Mouse (Mus musculus): ENCODE results near the gene Cd59a.
"Not testable (repeated sequence)": the region's sequence is repeated elsewhere in the genome, so short reads cannot be mapped to it uniquely, and the experiment has no call there.

Gene Cd59a

DNA sequence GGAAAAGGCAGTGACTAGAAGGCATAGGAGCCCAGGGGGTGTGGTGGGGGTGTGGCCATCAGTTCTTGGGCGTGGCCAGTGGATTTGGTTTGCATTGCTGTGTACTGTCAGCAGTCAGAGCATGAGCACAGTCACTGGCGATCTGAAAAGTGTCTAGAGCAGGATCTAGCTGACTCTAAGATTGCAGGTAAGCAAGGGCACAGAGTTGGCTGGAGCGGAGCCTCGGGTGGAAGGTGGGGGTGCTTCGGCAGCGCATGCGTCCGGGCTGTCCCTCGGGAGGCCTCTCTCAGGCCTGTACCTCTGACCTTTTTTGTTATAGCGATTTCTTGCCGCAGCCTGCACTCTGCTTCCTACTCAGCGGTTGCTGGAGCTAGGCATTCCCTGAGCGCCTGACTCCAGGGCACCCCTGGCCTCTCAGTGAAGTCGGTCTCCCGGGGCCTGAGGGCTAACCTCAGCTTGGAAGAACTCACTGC, at the start of gene Cd59a:
TSS of gene Cd59a (plus strand) at position 61 of the 473 bp plus-strand sequence.
- ChIA-PET POLR2A (interaction anchor here in 3 of 4 experiments (0.6 to 3.0 kb wide), 28 partner anchors 9 to 494 kb away, joined by 3 to 68 read pairs (median 4); partner anchors contain the start of genes A930018P22Rik (in 3 of the 3), Cd59b (in 2 of the 3), Cstf3 (in 2 of the 3) and Gm10799 (in 2 of the 3)), CTCF (interaction anchor here in 2 of 4 experiments (0.6 to 1.4 kb wide), 3 partner anchors 25 to 35 kb away, joined by 3 to 4 read pairs (median 4); partner anchors contain the start of gene A930018P22Rik (in 1 of the 2))

DNA sequence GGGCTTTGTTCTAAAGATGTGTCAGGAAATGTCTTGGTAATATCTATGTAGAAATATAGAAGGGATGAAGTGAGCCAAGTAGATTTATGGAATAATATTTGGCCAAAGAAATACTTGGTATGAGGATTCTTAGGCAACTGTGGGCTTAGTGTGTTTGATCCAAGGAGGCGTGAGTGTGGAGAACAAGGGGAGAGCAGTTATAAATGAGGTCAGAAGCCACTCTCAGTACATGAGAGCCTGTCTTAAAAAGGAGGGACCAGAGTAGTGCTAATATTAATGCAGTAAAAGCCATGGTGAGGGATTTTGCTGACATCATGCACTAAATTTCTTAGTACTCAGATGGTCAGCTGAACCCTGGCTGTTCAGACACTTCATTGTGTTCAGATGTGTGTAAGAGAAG, 37.2 kb upstream of the Cd59a start:
- CTCF ChIA-PET = no interaction called here
- POLR2A ChIA-PET = no interaction called here

DNA sequence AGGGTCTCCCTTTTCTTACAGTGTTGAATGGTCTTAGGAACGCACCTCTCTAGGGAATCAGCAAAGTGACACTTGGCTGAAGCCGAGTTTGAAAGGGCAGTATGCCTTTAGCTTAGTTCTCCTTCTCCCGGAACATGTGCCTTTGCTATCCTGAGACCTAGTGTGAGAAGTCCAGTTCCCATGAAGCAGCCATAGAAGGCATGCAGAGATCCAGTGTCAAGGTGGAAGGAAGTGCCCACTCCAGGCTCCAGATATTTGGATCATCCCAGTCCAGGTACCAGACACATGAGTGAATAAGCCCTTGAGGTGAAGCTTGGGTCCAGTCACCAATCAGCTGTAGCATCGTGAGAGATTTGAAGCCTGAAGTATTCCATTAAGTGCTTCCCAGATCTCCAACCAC, 36.6 kb upstream of the Cd59a start:
- POLR2A ChIA-PET = no interaction called here
- CTCF ChIA-PET = no interaction called here

DNA sequence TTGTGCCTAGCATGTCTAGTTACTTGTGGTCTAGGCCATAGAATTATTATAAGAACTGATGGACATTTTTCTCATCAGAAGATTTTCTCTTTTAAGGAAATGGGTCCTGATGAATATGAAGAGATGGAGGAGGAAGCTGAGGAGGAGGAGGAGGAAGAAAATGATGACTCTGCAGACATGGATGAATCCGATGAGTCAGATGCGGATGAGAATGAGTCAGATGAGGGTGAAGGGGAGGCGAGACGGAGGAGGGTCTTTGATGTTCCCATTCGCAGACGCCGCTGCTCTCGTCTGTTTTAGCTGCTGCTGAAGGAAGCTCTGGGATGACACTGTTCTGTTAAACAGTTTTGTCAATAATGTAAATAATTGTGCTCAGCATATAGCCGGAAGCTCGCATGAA, 35.8 kb upstream of the Cd59a start:
- ChIA-PET CTCF (no interaction called here), POLR2A (no interaction called here)

DNA sequence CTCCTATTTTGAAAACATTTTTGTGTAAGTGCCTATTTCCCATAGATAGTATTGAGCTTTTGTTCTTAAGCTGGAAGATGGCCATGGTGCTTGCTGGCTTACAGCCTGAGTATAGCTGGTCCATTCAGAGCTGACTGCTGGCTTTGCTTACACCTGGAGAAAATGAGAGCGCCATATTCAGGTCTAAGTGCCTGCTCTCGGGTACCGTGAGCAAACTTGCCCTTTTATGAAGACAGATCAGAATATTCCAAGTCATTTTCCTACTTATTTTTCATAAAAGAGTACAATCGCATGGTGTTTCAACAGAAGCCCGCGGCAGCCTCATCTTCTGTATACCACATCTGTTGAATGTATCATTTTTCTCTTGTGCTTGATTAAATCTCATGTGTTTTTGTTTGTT, 34.6 kb upstream of the Cd59a start:
- CTCF ChIA-PET = no interaction called here
- POLR2A ChIA-PET = no interaction called here

DNA sequence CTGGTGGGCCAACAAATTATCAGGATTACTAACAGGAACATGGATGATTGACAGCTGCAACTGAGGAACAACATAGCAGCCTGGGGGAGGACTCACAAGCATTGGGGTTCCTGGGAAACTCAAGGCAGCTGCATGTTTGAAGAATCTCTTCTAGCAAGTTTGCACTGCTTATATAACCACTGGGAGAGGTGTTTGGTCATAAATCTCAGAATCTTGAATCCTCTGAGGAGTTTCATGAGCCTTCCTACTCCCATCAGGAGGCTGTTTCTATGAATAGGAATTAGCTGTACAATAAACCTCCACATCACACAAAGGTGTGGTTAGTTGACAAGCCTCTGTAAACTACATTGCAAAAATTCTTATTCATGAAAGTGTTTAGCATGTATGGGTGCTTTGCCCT, 32.9 kb upstream of the Cd59a start:
- ChIA-PET CTCF (interaction anchor here in 1 of 4 experiments (0.6 kb wide), 1 partner anchor 706 kb away, joined by 3 read pairs; no protein-coding TSS in a partner anchor), POLR2A (interaction anchor here in 2 of 4 experiments (0.6 to 1.8 kb wide), 2 partner anchors 37 to 60 kb away, joined by 3 to 6 read pairs; partner anchors contain the start of gene A930018P22Rik (in 1 of the 2))

DNA sequence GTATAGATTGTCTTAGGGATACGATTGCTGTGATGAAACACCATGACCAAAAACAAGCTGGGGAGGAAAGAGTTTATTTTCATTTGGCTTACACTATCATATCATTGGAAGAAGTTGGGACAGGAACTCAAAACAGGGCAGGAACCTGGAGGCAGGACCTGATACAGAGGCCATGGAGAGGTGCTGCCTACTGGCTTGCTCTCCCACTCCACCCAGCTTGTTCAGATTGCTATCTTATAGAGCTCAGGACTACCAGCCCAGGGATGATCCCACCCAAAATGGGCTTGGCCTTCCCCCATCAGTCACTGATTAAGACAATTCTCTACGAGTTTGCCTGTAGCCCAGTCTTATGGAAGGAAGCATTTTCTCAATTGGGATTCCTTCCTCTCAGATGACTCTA, 31.4 kb upstream of the Cd59a start:
- POLR2A ChIA-PET = interaction anchor here in 1 of 4 experiments (1.0 kb wide), 1 partner anchor 15 kb away, joined by 3 read pairs; no protein-coding TSS in a partner anchor
- CTCF ChIA-PET = interaction anchor here in 1 of 4 experiments (2.2 kb wide), 1 partner anchor 29 kb away, joined by 5 read pairs; no protein-coding TSS in a partner anchor

DNA sequence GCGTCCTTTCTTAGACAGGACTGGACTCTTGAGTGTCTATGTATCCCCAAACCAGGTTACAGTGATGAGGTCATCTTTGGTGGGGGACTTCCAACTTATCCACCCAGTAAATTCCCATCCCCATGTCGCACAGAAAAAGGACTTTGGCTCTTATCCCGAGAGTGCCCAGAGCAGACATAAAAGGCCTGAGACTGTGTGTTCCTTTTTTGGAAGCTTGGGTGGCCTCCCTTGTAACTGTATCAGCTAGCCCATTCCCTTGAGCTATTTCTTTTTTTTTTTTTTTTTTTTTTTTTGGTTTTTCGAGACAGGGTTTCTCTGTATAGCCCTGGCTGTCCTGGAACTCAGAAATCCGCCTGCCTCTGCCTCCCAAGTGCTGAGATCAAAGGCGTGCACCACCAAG, 30.1 kb upstream of the Cd59a start, which contains the start of gene Gm10912:
TSS of gene Gm10912 (plus strand) at position 301 of the 400 bp plus-strand sequence.
- CTCF ChIA-PET = not testable (repeated sequence)
- POLR2A ChIA-PET = interaction anchor here in 1 of 4 experiments (0.6 kb wide), 1 partner anchor 132 kb away, joined by 5 read pairs; no protein-coding TSS in a partner anchor

DNA sequence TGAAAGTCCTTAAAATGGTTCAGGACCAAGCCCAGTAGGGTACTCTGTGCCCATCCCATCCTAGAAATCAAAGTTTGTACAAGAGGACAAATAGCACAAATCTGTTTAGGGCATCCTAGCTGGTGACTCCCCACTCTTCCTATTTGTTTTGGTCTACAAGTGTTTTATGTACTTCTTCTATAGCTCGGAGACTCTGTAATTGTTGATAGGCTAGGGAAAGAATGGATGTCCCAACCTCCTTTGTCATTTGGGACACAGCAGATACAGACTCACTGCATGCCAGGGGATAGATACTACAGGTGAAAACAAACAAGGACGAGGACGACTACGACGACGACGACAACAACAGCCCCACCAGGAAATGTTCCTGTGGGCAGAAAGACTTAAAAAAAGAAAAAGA, 27.2 kb upstream of the Cd59a start, which contains the start of gene Gm10799:
TSS of gene Gm10799 (minus strand) at position 101 of the 400 bp plus-strand sequence.
- ChIA-PET POLR2A (interaction anchor here in 3 of 4 experiments (1.2 to 4.1 kb wide), 3 partner anchors 27 to 54 kb away, joined by 4 to 68 read pairs (median 34); partner anchors contain the start of genes Cd59a (in 2 of the 3) and A930018P22Rik (in 1 of the 3)), CTCF (interaction anchor here in 1 of 4 experiments (1.2 kb wide), 1 partner anchor 67 kb away, joined by 3 read pairs; no protein-coding TSS in a partner anchor)

DNA sequence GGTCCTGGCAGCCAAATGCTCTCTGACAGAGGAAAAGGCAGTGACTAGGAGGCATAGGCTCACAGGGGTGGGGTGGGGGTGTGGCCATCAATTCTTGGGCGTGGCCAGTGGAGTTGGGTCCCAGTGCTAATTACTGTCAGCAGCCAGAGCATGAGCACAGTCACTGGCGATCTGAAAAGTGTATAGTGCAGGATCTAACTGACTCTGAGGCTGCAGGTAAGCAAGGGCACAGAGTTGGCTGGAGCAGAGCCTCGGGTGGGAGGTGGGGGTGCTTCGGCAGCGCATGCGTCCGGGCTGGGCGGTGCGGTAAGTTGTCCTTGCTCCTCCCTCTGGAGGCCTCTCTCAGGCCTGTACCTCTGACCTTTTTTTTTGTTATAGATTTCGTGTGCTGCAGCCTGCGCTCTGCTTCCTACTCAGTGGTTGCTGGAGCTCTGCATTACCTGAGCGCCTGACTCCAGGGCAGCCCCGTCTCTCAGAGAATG, 25.9 kb upstream of the Cd59a start, which contains the start of gene Cd59b:
TSS of gene Cd59b (plus strand) at position 146 of the 482 bp plus-strand sequence.
- ChIA-PET POLR2A (interaction anchor here in 3 of 4 experiments (0.6 to 4.1 kb wide), 29 partner anchors 11 to 562 kb away, joined by 3 to 68 read pairs (median 4); partner anchors contain the start of genes A930018P22Rik (in 3 of the 3), Cd59a (in 2 of the 3) and Cstf3 (in 1 of the 3)), CTCF (interaction anchor here in 1 of 4 experiments (0.6 kb wide), 1 partner anchor 371 kb away, joined by 3 read pairs; no protein-coding TSS in a partner anchor)

DNA sequence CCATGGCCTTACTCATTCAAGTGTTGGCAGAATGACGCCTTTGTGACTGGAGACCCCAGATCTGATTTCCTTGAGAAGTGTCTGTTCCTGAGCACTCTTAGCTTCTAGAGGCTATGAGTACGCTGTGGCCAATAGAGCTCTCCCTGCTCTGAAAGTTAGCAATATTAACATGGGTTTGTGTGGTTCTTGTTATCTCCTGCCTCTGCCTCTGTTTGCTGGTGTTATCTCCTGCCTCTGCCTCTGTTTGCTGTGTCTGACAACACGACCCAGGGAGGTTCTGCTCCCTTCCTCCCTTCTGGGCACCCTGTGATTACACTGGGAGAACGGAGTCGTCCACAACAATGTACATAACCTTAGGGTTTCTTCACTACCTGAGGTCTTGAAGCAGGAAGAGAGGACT, 17.3 kb upstream of the Cd59a start:
- POLR2A ChIA-PET = interaction anchor here in 3 of 4 experiments (0.6 to 0.8 kb wide), 5 partner anchors 19 to 27 kb away, joined by 3 to 15 read pairs (median 5); no protein-coding TSS in a partner anchor
- CTCF ChIA-PET = not testable (repeated sequence)

DNA sequence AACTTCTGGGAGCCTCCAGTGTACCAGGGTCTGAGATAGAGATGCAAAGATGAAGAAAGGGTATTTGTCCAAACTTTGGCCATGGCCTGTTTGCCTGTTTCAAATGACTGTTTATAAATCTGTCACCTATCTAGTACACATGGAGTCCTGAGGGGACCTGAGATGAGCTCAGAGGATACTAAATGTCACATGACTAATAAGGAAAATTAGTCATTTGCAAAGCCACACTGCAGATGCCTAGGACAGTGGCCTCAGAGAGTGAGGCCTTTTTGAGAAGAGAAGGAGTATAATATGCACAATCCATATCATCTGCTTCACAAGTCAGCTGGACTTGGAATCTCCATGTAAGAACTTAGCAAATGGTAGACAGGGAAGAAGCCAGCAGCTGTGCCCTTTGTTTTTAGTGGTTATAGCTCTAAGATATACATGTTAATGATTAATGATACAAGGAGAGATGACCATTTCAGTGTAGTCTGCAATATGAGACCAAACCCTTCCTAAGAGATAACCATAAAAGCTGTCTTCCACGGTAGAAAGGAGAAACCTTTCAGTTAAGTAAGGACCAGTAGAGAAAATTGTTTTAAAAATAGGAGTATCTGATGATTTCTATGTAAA, 14.1 kb upstream of the Cd59a start:
- POLR2A ChIA-PET, CTCF ChIA-PET: not testable (repeated sequence)

DNA sequence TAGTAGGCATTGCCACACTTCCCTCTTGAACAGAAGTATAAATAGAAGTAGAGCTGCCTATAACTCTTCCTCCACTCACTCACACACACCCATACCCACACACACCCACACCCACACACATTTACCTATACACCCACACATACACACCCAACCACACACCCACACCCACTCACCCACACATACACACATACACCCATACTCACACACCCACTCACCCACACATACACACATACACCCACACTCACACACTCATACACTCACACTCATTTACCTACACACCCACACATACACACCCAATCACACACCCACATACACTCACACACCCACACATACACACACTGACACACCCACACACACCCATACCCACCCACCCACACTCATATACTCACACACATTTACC, 13.1 kb upstream of the Cd59a start:
- POLR2A ChIA-PET = no interaction called here
- CTCF ChIA-PET = no interaction called here

DNA sequence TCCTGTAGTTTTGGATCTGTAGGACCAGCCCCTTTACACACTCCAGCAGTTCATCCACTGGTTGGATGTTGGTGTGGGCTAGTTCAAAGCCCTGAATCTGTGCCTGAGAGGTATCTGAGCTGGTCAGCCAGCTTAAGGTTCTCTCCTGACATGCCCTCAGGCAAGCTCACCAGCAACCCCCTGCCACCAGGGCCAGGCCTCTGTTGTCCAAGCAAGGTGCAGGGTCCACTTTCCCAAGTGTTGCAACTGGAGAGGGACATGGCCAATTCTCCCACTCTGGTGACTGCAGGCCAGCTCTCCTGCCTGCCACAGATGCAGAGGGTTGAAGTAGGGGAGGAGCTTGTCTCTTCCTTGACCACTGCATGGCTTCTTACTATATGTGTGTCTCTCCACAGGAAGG, 11.6 kb upstream of the Cd59a start:
- POLR2A ChIA-PET, CTCF ChIA-PET: not testable (repeated sequence)

DNA sequence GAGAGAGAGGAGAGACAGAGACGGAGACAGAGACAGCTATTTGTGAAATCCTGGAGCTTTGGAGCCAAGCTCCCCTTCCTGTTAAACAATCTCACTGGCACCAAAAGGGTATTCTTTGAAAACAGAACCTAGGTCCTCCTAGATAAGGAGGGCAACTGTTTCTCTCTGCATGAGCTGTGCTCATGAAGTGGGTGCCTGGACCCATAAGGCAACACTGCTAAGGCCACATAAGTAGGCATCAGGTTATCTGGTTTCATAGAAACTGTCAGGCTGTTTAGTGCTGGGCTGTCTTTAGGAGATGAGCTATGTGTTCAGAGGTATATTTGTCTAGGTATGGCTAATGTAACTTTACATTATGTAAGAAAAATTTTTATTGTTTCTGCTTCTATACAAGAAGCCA, 8.0 kb upstream of the Cd59a start:
- POLR2A ChIA-PET = interaction anchor here in 2 of 4 experiments (0.6 to 1.4 kb wide), 4 partner anchors 30 to 71 kb away, joined by 3 to 5 read pairs (median 3); partner anchors contain the start of gene A930018P22Rik (in 1 of the 2)
- CTCF ChIA-PET = not testable (repeated sequence)

DNA sequence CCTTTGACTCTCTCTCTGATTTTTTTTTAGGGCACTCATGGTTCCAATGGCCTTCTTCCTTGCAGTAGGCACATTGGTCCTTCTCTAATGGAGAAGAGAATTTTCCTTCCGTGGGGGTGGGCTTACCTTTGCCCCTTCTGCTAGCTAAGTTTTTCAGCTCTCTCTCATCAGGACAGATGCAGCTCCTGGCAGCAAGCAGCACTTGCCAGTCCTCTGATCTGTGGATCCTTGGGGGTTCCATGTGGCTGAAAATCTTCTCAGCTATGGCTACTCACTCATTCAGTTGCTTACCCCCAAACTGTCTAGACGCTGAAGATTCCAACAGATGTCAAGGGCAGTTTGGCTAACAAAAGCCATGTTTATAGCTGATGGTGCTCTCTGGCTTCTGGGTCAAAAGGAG, 2.3 kb upstream of the Cd59a start:
- CTCF ChIA-PET = no interaction called here
- POLR2A ChIA-PET = no interaction called here

DNA sequence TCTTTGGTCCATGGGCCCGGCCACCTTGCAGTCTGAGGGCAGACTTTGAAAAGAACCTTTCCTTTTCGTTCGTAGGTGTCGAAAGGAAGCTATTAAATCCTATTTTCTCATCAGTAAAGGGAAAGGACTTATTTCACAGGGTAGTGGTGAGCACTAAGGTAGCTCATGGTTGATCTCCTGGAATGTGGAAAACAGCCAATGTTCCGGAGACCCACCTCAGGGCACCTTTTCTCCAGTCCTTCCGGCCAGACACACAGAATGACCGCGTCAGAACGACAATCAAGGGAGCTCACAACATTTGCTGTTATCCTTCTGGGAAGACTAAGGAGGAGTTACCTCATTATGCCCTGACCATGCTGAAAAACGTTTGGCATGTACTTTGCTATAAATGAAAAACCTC, 655 bp downstream of the Cd59a start:
- ChIA-PET CTCF (interaction anchor here in 3 of 4 experiments (0.6 to 1.4 kb wide), 4 partner anchors 26 to 60 kb away, joined by 3 to 6 read pairs (median 4); partner anchors contain the start of gene A930018P22Rik (in 1 of the 3)), POLR2A (interaction anchor here in 3 of 4 experiments (0.6 to 3.0 kb wide), 32 partner anchors 9 to 1910 kb away, joined by 3 to 68 read pairs (median 4); partner anchors contain the start of genes A930018P22Rik (in 3 of the 3), Cd59b (in 2 of the 3), Cstf3 (in 2 of the 3) and Gm10799 (in 2 of the 3))

DNA sequence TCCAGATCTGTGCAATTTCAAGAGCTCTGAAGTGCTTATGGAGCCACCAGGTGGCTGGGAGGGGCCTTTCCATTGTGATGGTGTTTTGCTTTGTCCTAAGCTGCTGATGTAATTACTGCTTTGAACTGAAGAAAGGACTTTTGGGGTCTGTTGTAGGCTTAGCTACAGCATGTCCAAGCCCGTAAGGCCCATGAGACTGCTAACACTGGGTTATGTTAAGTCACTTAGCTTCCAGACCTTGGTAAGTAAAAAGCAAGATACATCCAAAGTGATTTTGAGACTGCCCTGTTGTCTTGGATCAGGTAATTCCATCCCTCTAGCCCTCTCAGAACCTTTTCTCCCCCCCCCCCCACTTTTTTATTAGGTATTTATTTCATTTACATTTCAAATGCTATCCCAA, 1.2 kb downstream of the Cd59a start:
- CTCF ChIA-PET = interaction anchor here in 3 of 4 experiments (0.6 to 1.4 kb wide), 3 partner anchors 26 to 61 kb away, joined by 4 to 6 read pairs (median 4); partner anchors contain the start of gene A930018P22Rik (in 1 of the 3)
- POLR2A ChIA-PET = interaction anchor here in 3 of 4 experiments (0.6 to 3.0 kb wide), 28 partner anchors 8 to 1910 kb away, joined by 3 to 68 read pairs (median 4); partner anchors contain the start of genes A930018P22Rik (in 3 of the 3), Cd59b (in 2 of the 3), Gm10799 (in 2 of the 3) and Cstf3 (in 1 of the 3)

DNA sequence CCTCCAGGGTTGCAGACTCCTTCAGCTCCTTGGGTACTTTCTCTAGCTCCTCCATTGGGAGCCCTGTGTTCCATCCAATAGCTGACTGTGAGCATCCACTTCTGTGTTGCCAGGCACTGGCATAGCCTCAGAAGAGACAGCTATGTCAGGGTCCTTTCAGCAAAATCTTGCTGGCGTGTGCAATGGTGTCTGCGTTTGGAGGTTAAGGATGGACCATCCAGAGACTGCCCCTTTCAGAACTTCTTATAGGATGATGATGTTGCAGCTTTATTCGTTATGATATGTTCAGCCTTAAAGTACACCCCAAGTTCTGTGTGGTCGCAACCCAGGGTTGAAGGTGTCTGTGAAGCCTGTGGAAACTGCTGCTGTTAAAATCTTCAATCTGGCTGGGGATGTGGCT, 1.8 kb downstream of the Cd59a start:
- POLR2A ChIA-PET = interaction anchor here in 3 of 4 experiments (1.1 to 3.0 kb wide), 14 partner anchors 8 to 395 kb away, joined by 3 to 68 read pairs (median 6); partner anchors contain the start of genes A930018P22Rik (in 3 of the 3), Cd59b (in 1 of the 3) and Gm10799 (in 1 of the 3)
- CTCF ChIA-PET = not testable (repeated sequence)

Data from embryonic stem cell, embryonic (primary cell).